Mouse (Mus musculus) urinary bladder, adult 18-20 months (tissue): ENCODE results near the gene Borcs7.
"Not testable (repeated sequence)": the region's sequence is repeated elsewhere in the genome, so short reads cannot be mapped to it uniquely, and the experiment has no call there.

Experiments
- DNase-seq, 2 experiments: peaks; one replicate each; pipeline ENCODE4 v3.0.0; 2022; ENCODE audit warnings: low spot score in 2 of 2, mixed read lengths in 2 of 2

The Borcs7 gene

DNA sequence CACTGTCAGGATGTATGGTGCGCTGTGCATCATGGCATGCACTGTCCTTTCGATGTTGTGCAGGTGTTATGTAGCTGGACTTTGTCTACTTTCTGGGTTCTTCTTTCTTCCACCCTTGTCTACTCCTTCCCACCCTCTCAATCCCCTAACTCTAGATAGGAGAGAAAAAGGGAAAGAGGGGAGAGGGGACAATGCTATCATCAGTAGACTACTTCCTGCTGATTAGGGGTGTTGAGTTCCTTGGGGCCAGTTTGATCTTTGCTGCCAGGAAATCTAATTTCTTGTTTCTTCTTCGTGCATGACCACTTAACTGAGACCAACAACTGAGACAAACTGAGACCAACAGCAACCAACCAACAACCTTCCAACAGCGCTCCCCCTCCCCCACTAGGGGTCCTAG, 20.9 kb downstream of the Borcs7 start:
- DNase-seq, result no peak

DNA sequence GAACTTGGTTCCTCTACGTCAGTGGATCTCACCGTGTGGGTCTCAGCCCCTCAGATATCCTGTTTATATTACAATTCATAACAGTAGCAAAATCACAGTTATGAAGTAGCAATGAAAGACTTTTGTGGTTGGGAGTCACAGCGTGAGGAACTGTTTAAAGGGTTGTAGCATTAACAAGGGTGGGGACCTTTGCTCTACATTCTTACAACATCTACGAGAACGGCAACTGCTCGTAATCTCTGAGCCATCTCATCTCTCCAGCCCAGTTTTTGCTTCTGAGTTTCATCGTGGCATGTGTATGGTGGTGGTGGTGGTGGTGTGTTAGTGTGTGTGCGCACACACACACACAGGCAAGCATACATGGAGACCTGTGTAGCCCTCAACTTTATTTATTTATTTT, 24.5 kb downstream of the Borcs7 start:
- no peak for DNase-seq

DNA sequence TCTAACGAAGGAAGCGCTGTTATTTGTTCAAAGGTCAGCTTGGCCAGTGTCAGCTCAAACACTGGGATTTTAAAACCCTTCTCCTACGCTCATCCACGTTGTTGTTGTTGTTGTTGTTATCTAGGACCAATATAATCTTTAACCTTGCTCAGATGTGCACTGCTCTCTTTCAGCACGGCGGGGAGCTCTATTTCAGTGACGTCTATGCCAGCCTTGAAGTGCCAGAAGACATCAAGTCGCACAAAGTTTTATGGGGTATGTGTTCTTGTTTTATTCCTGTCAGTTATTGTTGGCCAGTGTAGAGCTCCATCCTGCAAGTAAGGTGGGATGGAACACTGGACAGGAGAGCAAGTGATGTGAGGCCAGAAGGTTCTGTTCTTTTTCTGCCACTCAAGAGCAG, 25.3 kb downstream of the Borcs7 start:
- DNase-seq, result no peak

DNA sequence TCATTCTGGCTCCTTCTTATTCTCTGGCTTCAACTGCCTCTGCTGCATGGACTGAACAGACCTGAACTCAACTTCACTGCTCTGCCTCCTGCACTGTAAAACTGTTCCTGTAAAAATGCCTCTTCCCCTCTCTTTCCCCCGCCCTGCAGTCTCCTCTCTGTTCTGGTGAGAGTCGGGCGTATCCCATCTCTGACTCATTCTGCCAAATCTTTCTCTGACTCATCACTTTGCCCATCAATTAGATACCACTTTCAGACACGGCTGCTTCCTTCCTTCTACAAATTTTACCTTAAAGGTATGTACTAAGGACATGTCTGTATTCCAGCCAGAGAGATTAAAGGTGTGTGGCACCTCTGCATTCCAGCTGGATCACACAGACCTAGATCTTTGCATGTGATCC, 28.4 kb downstream of the Borcs7 start:
- DNase-seq, result no peak

DNA sequence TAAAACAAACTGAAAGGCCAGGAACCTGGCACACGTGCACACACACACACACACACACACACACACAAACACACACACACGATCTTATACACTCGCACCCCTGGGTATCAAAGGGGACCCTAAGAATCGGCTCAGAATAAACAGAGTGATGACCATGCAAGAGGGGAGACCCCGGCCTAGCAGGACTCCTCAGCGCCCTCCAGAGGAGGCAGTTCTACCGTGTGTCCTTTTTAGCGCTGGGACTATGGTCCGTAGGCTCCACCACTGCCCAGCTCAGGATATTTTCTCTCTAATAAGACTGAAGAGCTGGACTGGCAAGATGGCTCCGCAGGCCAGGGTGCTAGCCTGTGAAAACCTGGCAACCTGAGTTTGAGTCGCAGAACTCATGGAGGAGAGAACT, 34.7 kb downstream of the Borcs7 start:
- DNase-seq, result no peak

DNA sequence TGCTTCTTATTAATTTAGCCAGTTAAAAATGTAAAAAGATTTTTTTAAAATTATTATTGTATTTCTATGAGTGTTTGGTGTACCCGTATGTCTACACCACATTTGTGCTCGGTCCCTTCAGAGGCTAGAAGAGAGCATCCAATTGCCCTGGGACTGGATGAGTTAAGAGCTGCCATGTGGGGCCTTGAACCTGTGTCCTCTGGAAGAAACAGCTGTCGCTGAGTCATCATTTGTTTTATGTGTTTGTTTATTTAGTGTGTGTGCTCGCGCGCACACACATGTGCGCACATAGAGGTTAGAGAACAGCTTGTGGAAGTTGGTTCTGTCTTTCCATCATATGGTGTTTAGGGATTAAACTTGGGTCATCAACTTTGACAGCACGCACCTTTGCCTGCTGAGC, 36.4 kb downstream of the Borcs7 start:
- DNase-seq, result no peak

DNA sequence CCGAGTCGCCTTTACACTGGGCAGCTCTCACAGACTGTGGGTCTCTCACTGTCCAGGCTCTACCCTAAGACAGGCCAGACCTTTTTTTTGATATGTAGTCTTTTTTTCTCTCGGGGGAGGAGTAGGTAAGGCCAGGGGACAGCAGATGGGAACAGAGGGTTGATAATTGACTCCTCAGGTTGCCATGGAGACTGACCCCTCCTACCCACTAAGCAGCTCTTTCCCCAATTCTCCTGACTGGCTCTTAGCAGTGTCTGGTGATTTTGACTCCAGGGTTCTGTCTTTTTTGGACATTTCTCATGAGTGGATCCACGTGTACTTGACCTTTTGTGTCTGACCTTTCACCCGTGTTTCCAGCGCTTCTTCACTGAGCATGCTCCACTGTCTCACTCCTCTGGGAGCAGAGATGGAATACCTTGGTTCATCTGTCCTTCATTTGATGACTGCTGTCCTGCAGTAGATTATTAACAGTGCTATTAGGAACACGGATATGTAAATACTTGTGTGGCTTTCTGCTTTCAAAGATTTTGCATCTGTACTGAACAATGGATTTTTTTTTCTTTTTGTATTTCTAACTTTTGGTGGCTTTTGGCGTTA, 37.5 kb downstream of the Borcs7 start:
- no peak for DNase-seq

DNA sequence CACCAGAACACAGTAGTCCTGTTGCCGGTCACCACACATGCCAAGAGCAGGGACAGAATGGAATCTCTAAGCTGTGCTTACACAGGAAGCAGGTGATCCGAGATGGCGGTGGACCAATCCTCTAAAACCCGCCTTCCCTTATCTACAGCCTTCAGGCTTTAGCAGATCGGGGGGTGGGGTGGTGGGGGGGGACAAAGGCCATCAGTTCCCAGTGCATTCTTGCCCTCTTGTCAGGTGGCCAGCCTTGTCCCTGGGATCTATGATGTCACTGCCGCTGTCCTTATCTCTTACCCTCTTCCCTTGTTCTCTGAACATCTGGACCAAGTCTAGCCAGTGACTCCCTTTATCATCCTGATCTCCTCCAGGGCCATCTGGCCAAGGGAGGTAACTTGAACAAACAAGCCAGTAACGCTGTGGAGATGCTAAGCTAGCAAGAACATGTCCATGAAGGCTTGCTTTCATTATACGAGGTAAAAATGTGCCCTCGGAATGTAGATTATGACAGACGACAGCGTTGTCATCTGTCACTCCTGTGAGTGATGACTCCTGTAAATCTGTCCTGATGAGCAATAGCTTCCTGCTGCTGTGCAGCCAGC, 38.3 kb downstream of the Borcs7 start:
- DNase-seq, result no peak

DNA sequence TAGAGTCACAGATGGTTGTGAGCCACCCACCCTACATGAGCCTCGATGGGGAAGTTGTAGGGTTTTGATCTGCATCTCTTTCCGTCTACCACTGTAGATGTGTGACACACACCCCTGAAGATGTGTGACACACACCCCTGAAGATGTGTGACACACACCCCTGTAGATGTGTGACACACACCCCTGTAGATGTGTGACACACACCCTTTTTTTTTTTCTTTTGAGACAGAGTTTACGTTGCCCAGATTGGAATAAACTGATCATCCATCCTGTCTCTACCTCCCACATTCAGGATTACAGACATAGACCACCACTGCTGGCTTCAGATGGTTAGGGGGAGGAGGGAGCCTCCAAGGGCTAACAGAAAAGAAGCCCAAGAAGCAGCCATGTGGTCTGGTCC, 39.2 kb downstream of the Borcs7 start:
- no peak for DNase-seq

DNA sequence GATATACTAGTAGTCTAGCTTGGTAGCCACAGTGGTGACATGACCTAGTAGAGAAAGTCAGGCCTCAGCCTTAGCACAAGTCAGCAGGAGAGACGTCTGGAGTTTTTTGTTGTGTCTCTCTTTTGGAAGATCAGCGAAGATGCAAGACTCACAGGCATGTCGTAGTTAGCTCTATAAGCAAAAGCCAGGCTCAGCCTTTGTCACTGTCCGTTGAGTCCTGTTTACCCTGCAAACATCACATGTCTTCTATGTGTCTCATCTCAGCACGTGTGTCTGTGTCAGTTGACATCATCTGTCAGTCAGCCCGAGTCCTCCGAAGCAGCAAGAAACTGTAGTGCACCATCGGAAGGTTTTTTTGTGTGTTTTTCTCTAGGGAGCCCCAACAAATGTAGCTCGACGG, 41.6 kb downstream of the Borcs7 start:
- DNase-seq, result no peak

DNA sequence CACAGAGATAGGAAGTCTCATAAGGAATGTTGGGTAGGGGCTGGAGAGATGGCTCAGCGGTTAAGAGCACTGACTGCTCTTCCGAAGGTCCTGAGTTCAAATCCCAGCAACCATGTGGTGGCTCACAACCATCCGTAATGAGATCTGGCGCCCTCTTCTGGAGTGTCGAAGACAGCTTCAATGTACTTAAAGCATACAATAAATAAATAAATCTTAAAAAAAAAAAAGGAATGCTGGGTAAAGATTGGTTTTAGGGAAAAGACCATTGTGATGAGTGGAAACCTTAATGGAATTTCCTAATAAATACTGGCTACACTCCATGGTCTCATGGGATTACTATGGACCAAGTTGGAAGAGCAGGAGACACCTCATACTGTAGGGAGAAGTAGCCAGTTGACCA, 43.0 kb downstream of the Borcs7 start:
- not testable (repeated sequence) for DNase-seq

DNA sequence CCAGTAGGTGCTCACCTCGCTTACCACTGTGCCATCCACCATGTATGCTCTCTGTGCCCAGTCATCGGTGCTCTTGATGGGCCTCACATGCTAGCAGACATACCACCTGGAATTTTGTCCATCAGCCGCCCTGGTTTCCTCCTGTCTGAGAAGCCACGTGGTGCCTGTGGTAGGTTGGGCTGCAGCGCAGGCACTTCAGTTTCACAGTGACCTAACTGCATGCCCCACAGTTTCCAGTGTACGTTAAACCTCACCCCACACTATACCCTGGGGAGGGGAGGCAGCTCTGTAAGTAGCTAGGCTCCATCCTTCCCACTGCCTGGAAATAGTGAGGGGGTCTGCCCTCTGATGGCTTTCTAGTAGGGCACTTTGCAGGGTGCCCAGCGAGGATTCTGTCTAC, 43.9 kb downstream of the Borcs7 start:
- no peak for DNase-seq

DNA sequence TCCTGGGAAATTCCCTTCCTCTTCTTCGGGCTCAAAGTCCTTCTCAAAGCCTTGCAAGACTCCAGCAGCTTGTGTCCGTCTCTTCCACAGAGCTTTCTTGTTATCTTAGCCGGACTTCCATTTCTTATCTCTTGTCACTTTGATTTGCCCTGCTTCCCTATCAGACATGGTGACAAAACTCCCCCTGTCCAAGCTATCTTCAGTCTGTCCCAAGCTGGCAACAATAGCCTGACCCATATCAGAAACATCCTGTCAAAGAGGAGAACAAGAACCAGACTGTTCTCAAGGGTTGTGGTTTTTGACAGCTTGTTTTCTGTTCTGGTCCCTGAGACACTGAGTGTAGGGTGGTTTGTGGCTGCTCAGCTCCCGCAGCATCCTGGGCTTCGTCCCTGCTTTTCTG, 45.5 kb downstream of the Borcs7 start:
- DNase-seq, result no peak

DNA sequence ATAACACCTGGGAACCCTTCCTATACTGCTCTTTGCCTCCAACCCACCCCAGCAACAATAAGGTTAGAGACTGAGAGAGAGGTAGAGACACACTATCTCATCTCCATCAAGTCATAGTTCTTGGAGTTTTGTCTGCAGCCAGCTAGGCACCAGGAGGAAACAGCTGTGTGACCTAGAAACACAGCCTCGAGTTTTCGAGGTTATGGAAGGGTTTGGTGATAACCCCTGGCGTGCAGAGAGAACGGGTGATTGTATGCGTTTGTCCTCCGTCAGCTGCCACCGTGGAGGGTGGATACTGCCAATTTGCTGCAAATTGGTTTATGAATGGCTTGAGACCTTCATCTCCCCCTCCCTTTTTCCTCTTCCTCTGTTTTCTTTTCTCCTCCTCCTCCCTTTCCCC, 47.4 kb downstream of the Borcs7 start:
- DNase-seq, result no peak

DNA sequence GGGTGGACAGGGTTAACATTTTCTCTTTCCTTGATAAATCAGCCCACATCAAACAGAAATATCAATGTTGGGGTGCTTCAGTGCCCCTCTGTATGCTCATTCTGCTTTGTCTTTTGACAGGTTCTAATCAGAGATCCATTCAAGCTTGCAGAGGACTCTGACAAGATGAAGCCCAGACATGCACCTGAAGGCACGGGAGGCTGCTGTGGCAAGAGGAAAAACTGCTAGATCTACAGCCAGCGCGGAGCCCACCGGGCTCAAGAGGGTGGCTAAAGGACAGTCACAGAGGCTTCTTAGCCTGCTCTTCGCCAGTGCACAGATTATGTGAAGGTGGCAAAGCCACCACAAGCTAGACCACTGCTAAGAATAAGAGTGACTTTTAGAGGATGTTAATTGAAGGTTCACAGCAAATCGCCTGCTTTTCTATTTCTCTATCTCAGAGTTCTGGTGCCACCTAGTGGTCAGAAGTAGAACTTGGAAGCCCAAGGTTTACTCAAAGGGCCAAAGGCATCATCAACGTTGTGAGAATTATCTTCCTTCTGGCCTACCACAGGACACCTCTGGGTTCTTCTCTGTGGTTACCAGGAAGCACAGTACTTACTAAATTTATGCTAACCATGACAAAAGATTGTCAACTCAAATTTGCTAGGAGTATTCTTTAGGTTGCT, 50.8 kb downstream of the Borcs7 start:
- DNase-seq, result peak in 1 of 2 experiments; percentile 39

DNA sequence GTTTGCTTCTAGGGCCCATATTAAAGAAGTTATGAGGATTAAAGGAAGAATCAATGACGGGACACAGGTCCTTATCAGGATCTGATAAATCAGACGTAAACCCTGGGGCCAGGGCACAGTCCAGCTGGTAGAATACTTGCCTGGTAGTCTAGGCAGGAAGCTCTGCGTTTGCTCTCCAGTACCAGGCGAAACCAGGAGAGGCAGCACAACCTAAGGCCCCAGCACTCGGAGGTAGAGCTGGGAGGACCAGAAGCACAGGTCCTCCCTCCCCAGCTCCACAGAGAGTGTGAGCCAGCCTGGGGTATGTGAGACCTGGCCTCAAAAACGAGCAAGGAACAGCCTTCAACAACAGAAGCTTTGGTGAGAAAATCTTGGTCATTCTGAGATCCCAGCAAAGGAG, 51.9 kb downstream of the Borcs7 start:
- DNase-seq, result no peak

DNA sequence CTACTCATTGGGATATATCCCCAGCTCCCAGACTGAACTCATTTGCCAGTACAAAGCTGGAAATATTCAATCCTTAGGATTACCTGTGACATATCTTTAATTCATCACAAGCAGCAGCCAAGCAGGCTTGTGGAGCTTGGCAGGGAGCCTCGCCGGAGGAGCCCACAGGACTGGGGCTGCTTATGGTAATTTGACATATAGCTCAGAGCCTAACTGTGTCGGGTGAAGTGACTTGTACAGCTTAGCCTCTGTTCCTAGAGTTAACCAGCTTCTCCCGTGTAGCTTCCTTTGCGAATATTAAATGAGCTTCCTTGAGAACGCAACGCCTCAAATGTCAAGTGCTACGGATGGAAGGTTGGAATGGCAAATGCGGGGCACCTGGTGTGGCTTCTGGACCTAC, 55.0 kb downstream of the Borcs7 start:
- DNase-seq, result no peak

DNA sequence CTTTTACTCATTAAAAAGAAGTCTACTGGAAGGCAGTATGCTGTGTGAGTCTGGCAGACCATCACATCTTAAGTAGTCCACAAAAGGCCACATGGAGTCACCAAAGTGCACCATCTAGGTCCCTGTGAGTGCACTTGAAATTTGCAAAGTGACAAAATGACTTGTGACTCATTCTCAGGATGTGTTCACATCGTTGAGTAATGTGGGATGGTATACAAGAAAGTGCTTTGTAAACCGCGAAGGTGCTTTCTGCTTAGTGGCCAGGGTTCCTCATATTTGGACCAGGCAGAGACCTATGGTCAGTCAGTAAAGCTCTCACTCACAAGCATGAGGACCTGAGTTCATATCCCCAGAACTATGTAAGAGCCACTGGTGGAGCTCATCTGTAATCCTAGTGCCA, 58.1 kb downstream of the Borcs7 start:
- DNase-seq, result no peak

DNA sequence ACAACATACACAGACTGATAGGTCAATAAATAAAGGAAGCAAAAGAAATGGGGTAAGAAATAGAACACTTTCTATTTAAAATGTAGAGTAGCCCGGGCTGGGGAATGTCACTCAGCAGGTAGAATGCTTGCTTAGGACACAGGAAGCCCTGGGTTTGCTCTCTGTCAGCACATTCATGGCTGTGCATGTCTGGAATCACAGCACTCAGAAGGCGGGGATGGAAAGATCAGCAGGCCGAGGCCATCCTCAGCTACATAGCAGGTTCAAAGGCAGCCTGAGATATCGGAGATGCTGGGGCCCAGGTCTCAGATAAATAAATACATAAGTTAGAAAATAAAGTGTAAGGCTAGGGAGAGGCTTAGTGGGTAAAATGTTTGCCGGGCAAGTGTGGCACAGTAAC, 62.5 kb downstream of the Borcs7 start:
- no peak for DNase-seq
